Mouse (Mus musculus) cerebellum, adult 9-10 months (tissue): ENCODE data around the gene Olfr603.
"Not testable (repeated sequence)": the region's sequence is repeated elsewhere in the genome, so short reads cannot be mapped to it uniquely, and the experiment has no call there.

ENCODE experiments used
- DNase-seq: peaks from one replicate; pipeline ENCODE4 v3.0.0; 2022

Olfr603 gene

GRCm38 (mm10) chr7:103386077-103386476, at the start of gene Olfr603:
Gene Olfr603, minus strand, starts transcription at chr7:103386177.
- no peak for DNase-seq

- not testable (repeated sequence) for DNase-seq
Measured at GRCm38 (mm10) chr7:103414772-103415171, 28.8 kb upstream of the Olfr603 start, which contains the start of gene Usp17lc. Gene Usp17lc, plus strand, starts transcription at chr7:103415072.

GRCm38 (mm10) chr7:103406521-103407055, 20.6 kb upstream of the Olfr603 start:
- not testable (repeated sequence) for DNase-seq

- DNase-seq = no peak
Measured at GRCm38 (mm10) chr7:103398981-103399380, 13.0 kb upstream of the Olfr603 start.

- DNase-seq = no peak
Measured at GRCm38 (mm10) chr7:103397758-103398157, 11.8 kb upstream of the Olfr603 start.

GRCm38 (mm10) chr7:103362555-103362954, 23.4 kb downstream of the Olfr603 start, which contains the start of gene Olfr601:
Gene Olfr601, minus strand, starts transcription at chr7:103362655.
- no peak for DNase-seq

GRCm38 (mm10) chr7:103349569-103349968, 36.4 kb downstream of the Olfr603 start, which contains the start of gene Olfr600:
Gene Olfr600, minus strand, starts transcription at chr7:103349669.
- no peak for DNase-seq

- no peak for DNase-seq
Measured at GRCm38 (mm10) chr7:103335617-103336016, 50.4 kb downstream of the Olfr603 start, which contains the start of gene Olfr599. Gene Olfr599, plus strand, starts transcription at chr7:103335917.
